Mouse (Mus musculus) layer of hippocampus, postnatal 10 days (tissue): Measurements from ENCODE around the gene Dync2li1. TPM values are rescaled to one million over a fixed set of nuclear protein-coding genes. Genes with fewer than 3 reads are reported as not detected.

Experiments
- DNase-seq, 2 experiments: peaks; one replicate each; pipeline ENCODE4 v3.0.0; 2021; ENCODE audit warnings: low spot score in 2 of 2
- total RNA-seq, 2 experiments: library from RNA; stranded (reverse); gene quantifications; 2 replicates each; pipeline ENCODE4 v1.2.3; 2021

The Dync2li1 gene
- total RNA-seq, 2 experiments from 2014 or later: 21.9 to 23.9 TPM

GRCm38 (mm10) chr17:84682734-84683717 lies 56.7 kb downstream of the Dync2li1 start, which contains the start of gene Abcg5:
Gene Abcg5 (minus strand): TSS chr17:84683011.
- DNase-seq: no peak

- DNase-seq: no peak
Observed at GRCm38 (mm10) chr17:84684284-84684683, 58.0 kb downstream of the Dync2li1 start.

GRCm38 (mm10) chr17:84685286-84685685 lies 59.0 kb downstream of the Dync2li1 start:
- no peak for DNase-seq

- no peak for DNase-seq
Observed at GRCm38 (mm10) chr17:84687994-84688393, 61.7 kb downstream of the Dync2li1 start.

GRCm38 (mm10) chr17:84688834-84689233 lies 62.5 kb downstream of the Dync2li1 start:
- DNase-seq: no peak

GRCm38 (mm10) chr17:84689316-84689715 lies 63.0 kb downstream of the Dync2li1 start:
- no peak for DNase-seq

- DNase-seq: no peak
Observed at GRCm38 (mm10) chr17:84690111-84690510, 63.8 kb downstream of the Dync2li1 start.

- DNase-seq: no peak
Observed at GRCm38 (mm10) chr17:84693741-84694140, 67.4 kb downstream of the Dync2li1 start.

GRCm38 (mm10) chr17:84696537-84696936 lies 70.2 kb downstream of the Dync2li1 start:
- DNase-seq: no peak

GRCm38 (mm10) chr17:84698727-84699126 lies 72.4 kb downstream of the Dync2li1 start:
- DNase-seq: peak; percentile 72 to 78

Other genes starting within 250 kb of the Dync2li1 start
- 10 to 100 TPM; 11.7 to 14.5 TPM for gene Thada, start 160.3 kb upstream of the Dync2li1 start, total RNA-seq
- gene Plekhh2, start 114.6 kb upstream of the Dync2li1 start, total RNA-seq: 1 to 10 TPM; 4.4 to 5.2 TPM
- gene Abcg8, start 49.8 kb downstream of the Dync2li1 start, total RNA-seq: not detected
- not detected for gene Abcg5, start 56.5 kb downstream of the Dync2li1 start, total RNA-seq
- 10 to 100 TPM; 67.2 to 75.3 TPM for gene Lrpprc, start 164.3 kb downstream of the Dync2li1 start, total RNA-seq